Mouse (Mus musculus) E14TG2a.4 (cell line): ENCODE measurements around the gene Fnbp1l.

Experiments used
- CTCF ChIP-seq: conservative IDR thresholded peaks from 2 replicates; pipeline ENCODE4 v1.5.1; 2014; ENCODE audit warnings: low read length
- NANOG ChIP-seq: IDR thresholded peaks from 2 replicates; pipeline ENCODE4 v1.6.1; 2014; ENCODE audit warnings: borderline replicate concordance, low read length, mixed read lengths
- POU5F1 ChIP-seq: IDR thresholded peaks from 2 replicates; pipeline ENCODE4 v1.6.1; 2014; ENCODE audit warnings: low read length, borderline replicate concordance

GRCm38 (mm10) chr3:122516327-122516695, 103.2 kb downstream of the Fnbp1l start:
- TF ChIP-seq CTCF (no peak), POU5F1 (no peak), NANOG (no peak)
